ENCODE assay signal across 16 mouse cellular contexts in genomic region chr4:131981755-131982154, GRCm38 (mm10).
DNase-seq lines count a peak whose midpoint lies in the region; ATAC-seq and TF ChIP-seq lines count a peak whose summit lies in the region.
"Had no signal": no experiment of that assay in that cellular context is flagged by ENCODE, and none has a peak within 500 bp of the region (broad histone marks: within the 10 kb centered on the region; RNA-seq: fewer than 3 reads in every experiment).

No protein-coding gene starts in this region.

- no peak overlapping the region for H3K27ac ChIP-seq in forebrain, postnatal 0 days (ENCODE audit: low read depth, low read length)
- no peak overlapping the region for H3K27ac ChIP-seq in forebrain, embryonic 16.5 days (ENCODE audit: low read length)
- H3K27ac ChIP-seq in liver, postnatal 0 days (ENCODE audit: low read depth) = no peak overlapping the region
- no peak overlapping the region for H3K27ac ChIP-seq in liver, embryonic 11.5 days (ENCODE audit: low read depth, low read length)
- H3K27ac ChIP-seq: forebrain, embryonic 13.5 days; liver, embryonic 15.5 days; neural tube, embryonic 15.5 days; stomach, embryonic 15.5 days had no signal

- peak; percentile 57 for TF ChIP-seq CTCF in forebrain, postnatal 0 days (IDR thresholded peaks at IDR 0.05; ENCODE audit: low read depth)
- peak; percentile 58 for TF ChIP-seq CTCF in liver, postnatal 0 days (IDR thresholded peaks at IDR 0.05; ENCODE audit: low read depth)

- H3K36me3 ChIP-seq in forebrain, postnatal 0 days (ENCODE audit: insufficient read depth) = no peaks in the 10 kb centered on the region; the same call in 1 of the 2 replicates
- 0 out of 2 replicates have a peak, but pooled peaks cover 4% of the 10 kb centered on the region for H3K36me3 ChIP-seq in forebrain, embryonic 16.5 days (ENCODE audit: control insufficient read depth, insufficient read depth)
- H3K36me3 ChIP-seq in liver, postnatal 0 days (replicated peaks; ENCODE audit: insufficient read depth, low read length) = peaks cover 81% of the 10 kb centered on the region
- H3K36me3 ChIP-seq in liver, embryonic 11.5 days (ENCODE audit: control insufficient read depth, insufficient read depth, low read length) = peaks cover 26% of the 10 kb centered on the region

- H3K9ac ChIP-seq in forebrain, postnatal 0 days = no peak overlapping the region
- no peak overlapping the region for H3K9ac ChIP-seq in forebrain, embryonic 16.5 days (replicated peaks; ENCODE audit: low read depth, low read length)
- no peak overlapping the region for H3K9ac ChIP-seq in liver, postnatal 0 days (replicated peaks)
- H3K9ac ChIP-seq in liver, embryonic 11.5 days (ENCODE audit: low read depth, low read length) = no peak overlapping the region
- H3K9ac ChIP-seq: forebrain, embryonic 13.5 days; liver, embryonic 15.5 days; neural tube, embryonic 15.5 days; stomach, embryonic 15.5 days had no signal

- H3K4me3 ChIP-seq in forebrain, postnatal 0 days (ENCODE audit: low read depth, low read length) = no peak overlapping the region
- H3K4me3 ChIP-seq in forebrain, embryonic 16.5 days (replicated peaks; ENCODE audit: low read length) = no peak overlapping the region
- no peak overlapping the region for H3K4me3 ChIP-seq in liver, postnatal 0 days (ENCODE audit: low read depth, low read length)
- H3K4me3 ChIP-seq in liver, embryonic 11.5 days (ENCODE audit: low read depth, low read length) = no peak overlapping the region
- H3K4me3 ChIP-seq: forebrain, embryonic 13.5 days; liver, embryonic 15.5 days; neural tube, embryonic 15.5 days; stomach, embryonic 15.5 days had no signal

- ATAC-seq in forebrain, postnatal 0 days = no peak
- ATAC-seq in forebrain, embryonic 16.5 days = no peak
- ATAC-seq in liver, postnatal 0 days = no peak
- no peak for ATAC-seq in liver, embryonic 11.5 days (replicated peaks; ENCODE audit: low FRiP score)
- peak; percentile 22; the same call in 1 of the 2 replicates for ATAC-seq in erythroblast, adult 5-6 weeks (replicated peaks; ENCODE audit: low FRiP score, poor library complexity, severe bottlenecking)
- ATAC-seq: forebrain, embryonic 13.5 days had no signal

- H3K4me1 ChIP-seq in forebrain, postnatal 0 days (ENCODE audit: insufficient read depth) = no peaks in the 10 kb centered on the region
- H3K4me1 ChIP-seq in forebrain, embryonic 16.5 days (replicated peaks; ENCODE audit: control insufficient read depth, insufficient read depth, low read length) = peaks cover 7% of the 10 kb centered on the region
- H3K4me1 ChIP-seq in liver, postnatal 0 days (ENCODE audit: insufficient read depth) = no peaks in the 10 kb centered on the region
- no peaks in the 10 kb centered on the region for H3K4me1 ChIP-seq in liver, embryonic 11.5 days (replicated peaks; ENCODE audit: control insufficient read depth, insufficient read depth, low read length)
- H3K4me1 ChIP-seq: liver, embryonic 15.5 days; neural tube, embryonic 15.5 days; stomach, embryonic 15.5 days had no signal

- no peaks in the 10 kb centered on the region for H3K27me3 ChIP-seq in forebrain, postnatal 0 days (ENCODE audit: insufficient read depth, low read length)
- no peaks in the 10 kb centered on the region for H3K27me3 ChIP-seq in forebrain, embryonic 16.5 days (replicated peaks; ENCODE audit: control insufficient read depth, insufficient read depth, low read length)
- no peaks in the 10 kb centered on the region for H3K27me3 ChIP-seq in liver, postnatal 0 days (ENCODE audit: insufficient read depth, low read length)
- H3K27me3 ChIP-seq in liver, embryonic 11.5 days (replicated peaks; ENCODE audit: control insufficient read depth, insufficient read depth, low read length) = no peaks in the 10 kb centered on the region
- H3K27me3 ChIP-seq: liver, embryonic 15.5 days; neural tube, embryonic 15.5 days; stomach, embryonic 15.5 days had no signal

- H3K4me2 ChIP-seq in forebrain, postnatal 0 days (ENCODE audit: low read depth) = no peak overlapping the region
- H3K4me2 ChIP-seq in forebrain, embryonic 16.5 days (ENCODE audit: low read length) = no peak overlapping the region
- H3K4me2 ChIP-seq in liver, postnatal 0 days (ENCODE audit: low read depth, low read length) = no peak overlapping the region
- H3K4me2 ChIP-seq in liver, embryonic 11.5 days = no peak overlapping the region
- H3K4me2 ChIP-seq: forebrain, embryonic 13.5 days; liver, embryonic 15.5 days; midbrain, embryonic 11.5 days; neural tube, embryonic 15.5 days; stomach, embryonic 15.5 days had no signal

- H3K9me3 ChIP-seq in forebrain, postnatal 0 days (ENCODE audit: low read length) = no peaks in the 10 kb centered on the region
- no peaks in the 10 kb centered on the region for H3K9me3 ChIP-seq in forebrain, embryonic 16.5 days (ENCODE audit: control insufficient read depth, low read length)
- H3K9me3 ChIP-seq in liver, postnatal 0 days (ENCODE audit: low read length) = no peaks in the 10 kb centered on the region
- no peaks in the 10 kb centered on the region for H3K9me3 ChIP-seq in liver, embryonic 11.5 days (ENCODE audit: control insufficient read depth, low read length)
- H3K9me3 ChIP-seq: forebrain, embryonic 13.5 days; liver, embryonic 15.5 days; neural tube, embryonic 15.5 days; stomach, embryonic 15.5 days had no signal

- no peak for TF ChIP-seq EP300 in liver, postnatal 0 days (IDR thresholded peaks at IDR 0.05; ENCODE audit: low read depth)

- no peak for DNase-seq in forebrain, postnatal 0 days
- DNase-seq in liver, postnatal 0 days = no peak
- DNase-seq in liver, embryonic 11.5 days (ENCODE audit: low spot score) = no peak
- peak; percentile 19 for DNase-seq in CD4-positive helper T cell, adult 2 months (ENCODE audit: low read depth, low spot score)
- DNase-seq in kidney, postnatal 4 days = no peak
- DNase-seq in adrenal gland, postnatal 10 days = no peak
- DNase-seq: cerebellum, adult 11 months; kidney, adult 18-20 months; layer of hippocampus, postnatal 36 days had no signal
